Mouse (Mus musculus) small intestine, adult 2 months (tissue): Measurements from ENCODE around the gene Bmper. TPM values are rescaled to one million over a fixed set of nuclear protein-coding genes. Genes with fewer than 3 reads are reported as not detected.

Experiments used
- H3K27ac ChIP-seq: fragments of 200-500 bp; 2 replicates; pipeline ENCODE4 v1.5.1; 2012; ENCODE audit warnings: low read depth, low read length, control low read depth, inconsistent platforms; ENCODE audit not compliant: insufficient read depth
- H3K27me3 ChIP-seq: fragments of 200-500 bp; 2 replicates; pipeline ENCODE4 v1.6.1; 2012; ENCODE audit warnings: mild to moderate bottlenecking, moderate library complexity, low read length, inconsistent platforms; ENCODE audit not compliant: control insufficient read depth, insufficient read depth
- H3K36me3 ChIP-seq: fragments of 200-500 bp; 2 replicates; pipeline ENCODE4 v1.6.1; 2012; ENCODE audit warnings: mild to moderate bottlenecking, low read length, control low read depth, inconsistent platforms; ENCODE audit not compliant: control insufficient read depth, insufficient read depth
- H3K4me1 ChIP-seq: fragments of 200-500 bp; 2 replicates; pipeline ENCODE4 v1.6.1; 2012; ENCODE audit warnings: low read length, inconsistent platforms, mixed read lengths; ENCODE audit not compliant: control insufficient read depth, insufficient read depth, insufficient read length
- H3K4me3 ChIP-seq: fragments of 200-500 bp; 2 replicates; pipeline ENCODE4 v1.5.1; 2012; ENCODE audit warnings: low read depth, mild to moderate bottlenecking, control low read depth, inconsistent platforms, low read length, moderate library complexity
- CTCF ChIP-seq: fragments of 200-500 bp; IDR thresholded peaks from 2 replicates; pipeline ENCODE4 v1.5.1; 2012; ENCODE audit warnings: low read depth, mild to moderate bottlenecking, control low read depth, inconsistent platforms, low read length, moderate library complexity, mixed read lengths; ENCODE audit not compliant: insufficient replicate concordance, insufficient read length; ENCODE audit errors: extremely low read depth
- POLR2A ChIP-seq: fragments of 200-500 bp; IDR thresholded peaks from 2 replicates; pipeline ENCODE4 v1.6.1; 2012; ENCODE audit warnings: low read depth, mild to moderate bottlenecking, control low read depth, inconsistent platforms, low read length, moderate library complexity
- WGBS: fragments of 180-500 bp; shearing (Covaris S2); methylation state at CpG from one replicate; pipeline ENCODE4 v1.1.7; 2018; 5-methylcytosine and 5-hydroxymethylcytosine counted together
- polyA plus RNA-seq: library from polyadenylated mRNA; depleted of rRNA; stranded (reverse); fragments of >200 nt; gene quantifications from 2 replicates; pipeline ENCODE4 v1.2.3, GENCODE M21; 2012

The Bmper gene
- polyA plus RNA-seq, 1 experiment: 0.22 TPM

DNA sequence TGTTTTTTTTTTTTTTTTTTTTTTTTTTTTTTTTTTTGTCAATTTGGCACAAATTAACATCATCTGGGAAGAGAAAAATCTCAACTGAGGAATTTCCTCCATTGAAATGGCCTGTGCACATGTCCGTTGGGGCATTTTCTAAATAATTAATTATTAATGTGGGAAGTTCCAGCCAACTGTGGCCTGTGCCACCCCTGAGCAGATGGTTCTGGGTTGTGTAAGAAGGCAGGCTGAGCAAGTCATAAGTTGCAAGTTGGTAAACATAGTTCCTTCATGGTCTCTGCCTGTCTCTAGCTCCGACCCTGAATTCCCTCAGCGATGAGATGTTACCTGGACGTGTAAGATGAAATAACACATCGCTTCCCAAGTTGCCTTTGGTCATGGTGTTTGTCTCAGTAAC lies 16.7 kb upstream of the Bmper start:
- Histone ChIP-seq H3K27me3 (no peaks in the 10 kb centered on the region), H3K4me3 (no peak overlapping the region), H3K27ac (no peak overlapping the region), H3K4me1 (no peaks in the 10 kb centered on the region), H3K36me3 (no peaks in the 10 kb centered on the region)
- WGBS: 85% methylated on average over 5 of the region's 5 CpGs
- no peak for TF ChIP-seq CTCF

DNA sequence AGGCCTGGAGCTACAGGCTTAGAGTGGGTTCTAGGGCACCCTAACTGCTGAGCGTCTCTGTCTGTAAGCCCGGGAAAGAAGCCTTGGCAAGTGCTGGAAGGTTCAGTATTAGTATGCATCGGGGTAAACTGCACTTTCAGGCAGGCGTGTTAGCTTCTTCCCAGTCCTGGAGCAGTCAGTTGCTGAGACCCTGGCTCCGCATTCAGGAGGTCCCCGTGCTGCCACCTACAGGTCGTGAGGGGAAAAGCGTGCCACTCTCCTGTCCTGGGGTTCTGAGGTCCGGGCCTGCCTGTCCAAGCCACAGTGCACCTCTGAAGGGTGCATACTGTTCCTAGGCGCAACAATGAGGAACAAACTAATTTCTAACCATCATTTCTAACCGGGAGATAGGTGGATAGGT lies 10.6 kb upstream of the Bmper start:
- WGBS: 6% methylated on average over 11 of the region's 11 CpGs
- H3K4me3 ChIP-seq: no peak overlapping the region
- TF ChIP-seq CTCF (peak; percentile 78), POLR2A (no peak)

DNA sequence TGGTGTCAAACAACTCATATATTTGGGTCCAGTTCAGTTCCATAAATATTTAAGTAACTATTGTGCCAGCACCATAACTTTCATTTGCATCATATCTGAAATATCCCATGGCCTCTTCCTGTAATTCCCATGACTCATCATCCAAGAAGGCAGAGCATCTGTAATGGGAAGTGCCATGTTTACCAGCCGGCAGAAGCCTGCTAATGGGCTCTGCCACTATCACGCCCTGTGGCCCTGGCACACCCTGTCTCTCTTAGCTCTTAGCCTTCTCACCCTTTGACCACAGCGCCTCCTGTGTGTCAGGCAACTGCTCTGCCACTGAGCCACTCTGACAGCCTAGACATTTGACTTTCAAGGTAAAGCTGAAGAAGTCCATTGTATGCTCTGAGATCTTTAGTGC lies 3.1 kb upstream of the Bmper start:
- TF ChIP-seq CTCF (no peak), POLR2A (no peak)
- Histone ChIP-seq H3K4me3 (no peak overlapping the region), H3K27me3 (peaks cover 20% of the 10 kb centered on the region), H3K27ac (no peak overlapping the region), H3K36me3 (no peaks in the 10 kb centered on the region), H3K4me1 (no peaks in the 10 kb centered on the region; the same call in 1 of the 2 replicates)
- 24% methylated on average over 3 of the region's 3 CpGs for whole genome bisulfite sequencing

More for the DNA sequence above, 10.6 kb upstream of the Bmper start:
- Histone ChIP-seq H3K36me3 (no peaks in the 10 kb centered on the region), H3K27ac (no peak overlapping the region), H3K27me3 (no peaks in the 10 kb centered on the region), H3K4me1 (no peaks in the 10 kb centered on the region)

DNA sequence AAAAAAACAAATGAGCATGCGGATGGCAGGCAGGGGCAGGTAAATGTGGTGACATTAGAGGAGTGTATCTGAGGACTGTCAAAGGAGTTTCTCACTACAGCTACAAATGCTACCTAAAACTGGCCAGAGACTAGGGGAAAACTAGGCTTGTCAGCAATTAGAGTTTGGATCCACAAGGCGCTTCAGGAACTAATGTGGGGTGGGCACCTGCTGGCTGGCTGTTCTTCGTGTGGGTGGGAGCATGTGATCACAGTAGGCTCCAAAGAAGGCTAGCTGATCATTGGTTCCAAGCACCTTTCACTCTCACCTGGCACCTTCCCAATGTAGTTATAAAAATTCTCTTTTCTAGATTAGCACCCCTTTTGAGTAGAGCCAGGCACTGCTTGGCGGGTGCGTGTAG lies 900 bp upstream of the Bmper start:
- 37% methylated on average over 5 of the region's 5 CpGs for WGBS
- TF ChIP-seq POLR2A (no peak), CTCF (no peak)
- Histone ChIP-seq H3K36me3 (no peaks in the 10 kb centered on the region), H3K27ac (no peak overlapping the region), H3K4me3 (peak overlapping the region; percentile 67), H3K4me1 (no peaks in the 10 kb centered on the region; the same call in 1 of the 2 replicates), H3K27me3 (peaks cover 22% of the 10 kb centered on the region)

DNA sequence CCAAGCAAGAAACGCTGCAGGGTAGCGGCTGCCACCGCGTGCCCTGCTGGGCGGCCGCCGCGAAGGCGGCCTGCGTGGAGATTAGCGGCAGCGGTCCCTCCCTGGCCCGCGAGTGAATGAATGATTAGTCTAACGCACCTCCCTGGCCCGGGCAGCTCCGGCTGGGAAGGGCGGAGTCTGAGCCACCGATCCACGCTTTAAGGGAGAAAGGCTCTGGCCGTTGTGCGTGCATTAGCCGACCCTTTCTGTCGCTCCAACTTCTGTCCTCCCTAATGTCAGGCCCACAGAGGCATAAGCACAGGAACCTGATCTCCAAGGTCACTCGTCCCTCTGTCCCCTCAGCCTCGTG lies 410 bp upstream of the Bmper start:
- 0% methylated on average over 26 of the region's 26 CpGs for WGBS

DNA sequence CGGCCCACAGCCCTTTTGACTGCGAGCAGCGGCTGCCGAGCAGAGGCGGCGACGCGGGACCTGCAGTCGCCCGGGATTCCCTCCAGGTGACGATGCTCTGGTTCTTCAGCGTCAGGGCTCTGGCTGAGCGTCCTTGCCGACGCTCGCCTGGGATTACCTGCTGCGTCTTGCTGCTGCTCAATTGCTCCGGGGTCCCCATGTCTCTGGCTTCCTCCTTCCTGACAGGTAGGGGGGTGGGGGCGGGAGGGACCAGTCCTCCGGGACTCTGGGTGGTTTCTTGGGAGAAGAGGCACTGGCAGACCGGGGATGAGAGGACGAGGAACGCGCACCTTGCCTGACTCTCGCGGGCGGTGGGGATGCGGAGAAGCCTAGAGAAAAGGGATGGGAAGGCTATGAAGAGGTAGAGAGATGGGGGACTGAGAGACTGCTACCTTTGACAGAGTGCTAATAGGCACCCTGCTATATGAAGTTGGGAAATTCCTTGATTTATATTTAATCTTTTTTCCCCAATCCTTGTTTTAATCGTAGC lies 737 bp downstream of the Bmper start:
- H3K27ac ChIP-seq: no peak overlapping the region
- peaks cover 22% of the 10 kb centered on the region for H3K27me3 ChIP-seq
- 4% methylated on average over 29 of the region's 29 CpGs for WGBS
- peak overlapping the region; percentile 67 for H3K4me3 ChIP-seq
- H3K4me1 ChIP-seq: no peaks in the 10 kb centered on the region; the same call in 1 of the 2 replicates
- TF ChIP-seq POLR2A (no peak), CTCF (no peak)
- no peaks in the 10 kb centered on the region for H3K36me3 ChIP-seq

More for the DNA sequence above, 410 bp upstream of the Bmper start:
- Histone ChIP-seq H3K27ac (no peak overlapping the region), H3K36me3 (no peaks in the 10 kb centered on the region), H3K27me3 (peaks cover 22% of the 10 kb centered on the region), H3K4me3 (peak overlapping the region; percentile 67), H3K4me1 (no peaks in the 10 kb centered on the region; the same call in 1 of the 2 replicates)
- TF ChIP-seq POLR2A (no peak), CTCF (no peak)

DNA sequence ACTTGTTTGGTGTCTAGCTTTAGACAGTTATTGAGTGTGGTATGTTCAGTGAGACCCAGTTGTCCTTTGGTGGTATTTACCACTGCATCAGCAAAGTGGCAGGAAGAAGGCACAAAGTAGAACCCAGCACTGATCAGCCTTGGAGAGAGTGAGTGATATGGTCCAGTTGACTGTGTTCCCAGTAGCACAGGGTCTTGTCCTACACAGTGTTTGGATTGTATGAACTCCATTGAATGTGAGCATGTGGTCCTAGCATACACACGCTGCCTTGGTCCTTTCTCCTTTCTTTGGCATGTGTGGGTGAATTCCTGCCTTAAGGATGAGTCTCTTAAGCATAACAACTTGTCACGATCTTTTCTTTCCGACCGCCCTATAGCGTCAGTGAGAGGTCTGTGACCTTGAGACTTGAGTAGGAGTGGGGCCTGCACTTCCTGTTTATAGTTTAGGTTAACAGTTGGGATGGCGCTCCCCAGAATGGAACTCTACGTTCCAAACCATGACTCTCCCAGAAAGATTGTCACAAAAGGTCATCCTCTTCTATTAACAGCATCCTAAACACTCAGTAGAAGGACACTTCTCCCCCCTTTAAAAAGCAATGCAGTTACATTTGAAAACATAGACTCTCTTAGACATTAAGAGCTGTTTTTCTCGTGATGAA lies 10.7 kb downstream of the Bmper start:
- H3K4me1 ChIP-seq: no peaks in the 10 kb centered on the region
- WGBS: 77% methylated on average over 8 of the region's 8 CpGs
- no peaks in the 10 kb centered on the region for H3K36me3 ChIP-seq
- H3K4me3 ChIP-seq: no peak overlapping the region
- TF ChIP-seq CTCF (no peak), POLR2A (no peak)
- no peak overlapping the region for H3K27ac ChIP-seq
- no peaks in the 10 kb centered on the region for H3K27me3 ChIP-seq
